Mouse (Mus musculus): ENCODE results near the gene Cenpq. TPM values are rescaled to one million over a fixed set of nuclear protein-coding genes. Genes with fewer than 3 reads are reported as not detected.

Gene Cenpq
- total RNA-seq (2022), result 1 to 10 TPM; 3.0 to 3.7 (median 3.3) TPM

- peak; percentile 99 to 100 for DNase-seq (ENCODE audit: low spot score in 2 of 2)
Measured at GRCm38 (mm10) chr17:40934420-40935231, at the start of gene Cenpq, which contains the start of gene Mut. Gene Cenpq (minus strand): TSS chr17:40935047. Gene Mut (plus strand): TSS chr17:40934685.

GRCm38 (mm10) chr17:40977914-40978313 is 43.1 kb upstream of the Cenpq start:
- DNase-seq (ENCODE audit: low spot score in 2 of 2), result no peak

GRCm38 (mm10) chr17:40948518-40948917 is 13.7 kb upstream of the Cenpq start:
- DNase-seq (ENCODE audit: low spot score in 2 of 2), result no peak

- DNase-seq (ENCODE audit: low spot score in 2 of 2), result peak in 1 of 2 experiments; percentile 4
Measured at GRCm38 (mm10) chr17:40933985-40934384, 862 bp downstream of the Cenpq start.

GRCm38 (mm10) chr17:40915499-40915898 is 19.3 kb downstream of the Cenpq start:
- no peak for DNase-seq (ENCODE audit: low spot score in 2 of 2)

- no peak for DNase-seq (ENCODE audit: low spot score in 2 of 2)
Measured at GRCm38 (mm10) chr17:40914250-40914649, 20.6 kb downstream of the Cenpq start, which contains the start of gene Glyatl3. Gene Glyatl3 (minus strand): TSS chr17:40914350.

- DNase-seq (ENCODE audit: low spot score in 2 of 2), result no peak
Measured at GRCm38 (mm10) chr17:40904721-40905154, 30.1 kb downstream of the Cenpq start.

- DNase-seq (ENCODE audit: low spot score in 2 of 2), result no peak
Measured at GRCm38 (mm10) chr17:40904056-40904597, 30.7 kb downstream of the Cenpq start.

- no peak for DNase-seq (ENCODE audit: low spot score in 2 of 2)
Measured at GRCm38 (mm10) chr17:40903345-40903744, 31.5 kb downstream of the Cenpq start.

- DNase-seq (ENCODE audit: low spot score in 2 of 2), result no peak
Measured at GRCm38 (mm10) chr17:40899783-40900363, 35.0 kb downstream of the Cenpq start.

- DNase-seq (ENCODE audit: low spot score in 2 of 2), result no peak
Measured at GRCm38 (mm10) chr17:40896863-40897262, 38.0 kb downstream of the Cenpq start.

GRCm38 (mm10) chr17:40887849-40888536 is 46.9 kb downstream of the Cenpq start:
- no peak for DNase-seq (ENCODE audit: low spot score in 2 of 2)

- no peak for DNase-seq (ENCODE audit: low spot score in 2 of 2)
Measured at GRCm38 (mm10) chr17:40885155-40885554, 49.7 kb downstream of the Cenpq start.

GRCm38 (mm10) chr17:40882172-40882571 is 52.7 kb downstream of the Cenpq start:
- DNase-seq (ENCODE audit: low spot score in 2 of 2), result no peak

GRCm38 (mm10) chr17:40879924-40880691 is 54.7 kb downstream of the Cenpq start, which contains the start of gene 9130008F23Rik:
Gene 9130008F23Rik (minus strand): TSS chr17:40880559.
- no peak for DNase-seq (ENCODE audit: low spot score in 2 of 2)

GRCm38 (mm10) chr17:40879528-40879923 is 55.3 kb downstream of the Cenpq start:
- no peak for DNase-seq (ENCODE audit: low spot score in 2 of 2)

GRCm38 (mm10) chr17:40877741-40878140 is 57.1 kb downstream of the Cenpq start:
- DNase-seq (ENCODE audit: low spot score in 2 of 2), result no peak

GRCm38 (mm10) chr17:40875568-40875967 is 59.3 kb downstream of the Cenpq start:
- DNase-seq (ENCODE audit: low spot score in 2 of 2), result no peak

- DNase-seq (ENCODE audit: low spot score in 2 of 2), result no peak
Measured at GRCm38 (mm10) chr17:40874701-40875100, 60.1 kb downstream of the Cenpq start.

- DNase-seq (ENCODE audit: low spot score in 2 of 2), result no peak
Measured at GRCm38 (mm10) chr17:40873582-40874011, 61.2 kb downstream of the Cenpq start.

Measured in layer of hippocampus, adult 8-10 months (tissue).